Comparison of ENCODE assay signal across 14 mouse cellular contexts in genomic region chr5:8062469-8062868, GRCm38 (mm10).
"Had no signal": no experiment of that assay in that cellular context is flagged by ENCODE, and none has a peak within 500 bp of the region (broad histone marks: within the 10 kb centered on the region; RNA-seq: fewer than 3 reads in every experiment).

No protein-coding gene starts in this region.

- DNase-seq: kidney, adult 18-20 months; kidney, adult 9 months; kidney, postnatal 14 days; kidney, postnatal 4 days; layer of hippocampus, adult 9-11 months; lung, embryonic 14.5 days; midbrain, embryonic 14.5 days; thymus, adult 18-20 months; thymus, postnatal 4 days had no signal

- H3K27me3 ChIP-seq: limb, embryonic 13.5 days had no signal

- H3K4me1 ChIP-seq: limb, embryonic 10.5 days had no signal

- H3K27ac ChIP-seq: limb, embryonic 10.5 days; limb, embryonic 13.5 days; macrophage had no signal

- H3K4me2 ChIP-seq: limb, embryonic 13.5 days; lung, embryonic 14.5 days; midbrain, embryonic 11.5 days had no signal

- H3K9me3 ChIP-seq: limb, embryonic 10.5 days; limb, embryonic 13.5 days had no signal

- ATAC-seq: lung, postnatal 0 days had no signal

- H3K4me3 ChIP-seq: limb, embryonic 10.5 days; limb, embryonic 13.5 days had no signal

- H3K9ac ChIP-seq: limb, embryonic 13.5 days; lung, embryonic 14.5 days had no signal
